Mouse (Mus musculus): ENCODE measurements around the gene Psen2. TPM values are rescaled to one million over a fixed set of nuclear protein-coding genes. Genes with fewer than 3 reads are reported as not detected.

Gene Psen2
- polyA plus RNA-seq, 1 experiment from 2014 or later = 31.3 TPM

- 12% methylated on average over 7 of the region's 7 CpGs for WGBS
- H3K4me2 ChIP-seq = peak overlapping the region; percentile 46
- no peaks in the 10 kb centered on the region for H3K36me3 ChIP-seq (ENCODE audit: control insufficient read depth, insufficient read depth, low read length)
- H3K27ac ChIP-seq (ENCODE audit: low read depth, low read length) = no peak overlapping the region
- H3K4me1 ChIP-seq (replicated peaks; ENCODE audit: control insufficient read depth, insufficient read depth, low read length) = peaks cover 26% of the 10 kb centered on the region
- ATAC-seq (replicated peaks; ENCODE audit: low FRiP score) (no peak), DNase-seq (ENCODE audit: low spot score) (no peak)
- no peak overlapping the region for H3K4me3 ChIP-seq (ENCODE audit: low read depth, low read length)
- no peak overlapping the region for H3K9ac ChIP-seq (ENCODE audit: low read depth, low read length)
- peaks cover 4% of the 10 kb centered on the region; the same call in 1 of the 2 replicates for H3K27me3 ChIP-seq (replicated peaks; ENCODE audit: control insufficient read depth, insufficient read depth, low read length)
- no peaks in the 10 kb centered on the region for H3K9me3 ChIP-seq (ENCODE audit: control insufficient read depth, low read length)
These were observed 2.2 kb upstream of the Psen2 start for GRCm38 (mm10) chr1:180265399-180265798.

GRCm38 (mm10) chr1:180264851-180265250, 1.6 kb upstream of the Psen2 start:
- WGBS = 56% methylated on average over 10 of the region's 10 CpGs
- Histone ChIP-seq H3K36me3 (ENCODE audit: control insufficient read depth, insufficient read depth, low read length) (no peaks in the 10 kb centered on the region), H3K9me3 (ENCODE audit: control insufficient read depth, low read length) (no peaks in the 10 kb centered on the region), H3K4me1 (replicated peaks; ENCODE audit: control insufficient read depth, insufficient read depth, low read length) (peaks cover 29% of the 10 kb centered on the region), H3K9ac (ENCODE audit: low read depth, low read length) (no peak overlapping the region), H3K27ac (ENCODE audit: low read depth, low read length) (no peak overlapping the region), H3K4me3 (ENCODE audit: low read depth, low read length) (no peak overlapping the region), H3K27me3 (replicated peaks; ENCODE audit: control insufficient read depth, insufficient read depth, low read length) (peaks cover 4% of the 10 kb centered on the region; the same call in 1 of the 2 replicates), H3K4me2 (peak overlapping the region; percentile 46)
- ATAC-seq (replicated peaks; ENCODE audit: low FRiP score) (no peak), DNase-seq (ENCODE audit: low spot score) (no peak)

DNA sequence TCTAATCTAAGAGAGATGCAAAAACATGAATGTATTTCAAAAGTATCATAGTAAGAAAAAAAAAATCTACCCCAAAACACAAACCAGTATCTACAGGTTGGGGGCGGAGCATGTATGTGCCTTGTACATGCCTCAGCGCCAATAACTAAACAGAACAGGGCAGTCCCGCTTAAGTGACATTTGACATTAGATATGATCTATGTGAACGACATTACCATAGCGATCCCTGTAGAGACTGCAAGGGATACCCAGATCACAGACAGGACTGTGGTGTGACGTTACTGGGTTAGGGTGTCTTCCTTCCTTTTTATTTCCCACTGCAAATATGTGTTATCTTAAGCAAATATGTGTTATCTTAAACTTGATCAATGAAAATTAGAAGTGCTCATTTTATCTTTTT, 1.2 kb upstream of the Psen2 start:
- Histone ChIP-seq H3K9ac (ENCODE audit: low read depth, low read length) (no peak overlapping the region), H3K4me1 (replicated peaks; ENCODE audit: control insufficient read depth, insufficient read depth, low read length) (peaks cover 30% of the 10 kb centered on the region), H3K4me2 (no peak overlapping the region), H3K36me3 (ENCODE audit: control insufficient read depth, insufficient read depth, low read length) (no peaks in the 10 kb centered on the region), H3K27ac (ENCODE audit: low read depth, low read length) (no peak overlapping the region), H3K9me3 (ENCODE audit: control insufficient read depth, low read length) (no peaks in the 10 kb centered on the region), H3K4me3 (ENCODE audit: low read depth, low read length) (no peak overlapping the region), H3K27me3 (replicated peaks; ENCODE audit: control insufficient read depth, insufficient read depth, low read length) (peaks cover 4% of the 10 kb centered on the region; the same call in 1 of the 2 replicates)
- WGBS = 60% methylated on average over 6 of the region's 6 CpGs
- DNase-seq (ENCODE audit: low spot score) = no peak
- ATAC-seq (replicated peaks; ENCODE audit: low FRiP score) = no peak

DNA sequence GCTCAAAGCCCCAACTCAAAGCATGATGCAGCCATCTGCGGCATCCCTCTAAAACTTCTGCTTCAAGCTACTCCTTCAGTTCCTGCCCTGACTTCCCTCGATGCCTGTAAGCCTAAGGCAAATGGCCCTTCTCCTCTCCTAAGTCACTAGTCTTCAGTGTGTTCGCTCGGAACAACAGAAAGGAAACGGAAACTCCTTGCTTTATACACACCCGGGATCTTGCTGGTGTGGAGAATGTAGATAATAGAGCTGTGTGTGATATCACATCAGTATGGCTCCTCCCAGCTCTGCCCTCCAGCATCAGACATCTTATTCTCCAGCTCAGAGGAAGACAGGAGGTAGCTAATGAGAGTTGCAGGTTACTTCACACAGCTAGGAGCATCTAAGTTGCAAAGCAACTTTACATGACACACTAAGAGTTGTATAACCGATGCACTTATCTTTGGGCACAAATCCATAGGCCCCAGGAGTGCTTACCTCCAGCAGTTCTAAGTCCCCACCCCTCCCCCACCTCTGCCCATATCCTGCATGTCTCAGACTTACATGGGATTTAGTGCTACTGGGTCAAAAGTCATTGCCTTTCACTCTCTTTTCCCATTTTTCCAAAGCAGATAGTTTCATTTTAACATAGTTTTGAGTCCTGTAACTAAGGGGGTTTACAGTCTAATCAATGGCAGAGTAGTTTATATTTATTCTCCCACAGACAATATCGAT, 1.2 kb downstream of the Psen2 start:
- Histone ChIP-seq H3K27ac (ENCODE audit: low read depth, low read length) (peak overlapping the region; percentile 72), H3K9me3 (ENCODE audit: control insufficient read depth, low read length) (no peaks in the 10 kb centered on the region), H3K9ac (ENCODE audit: low read depth, low read length) (peak overlapping the region; percentile 39; the same call in 1 of the 2 replicates), H3K36me3 (ENCODE audit: control insufficient read depth, insufficient read depth, low read length) (no peaks in the 10 kb centered on the region), H3K4me1 (replicated peaks; ENCODE audit: control insufficient read depth, insufficient read depth, low read length) (peaks cover 27% of the 10 kb centered on the region), H3K4me2 (peak overlapping the region; percentile 60), H3K4me3 (ENCODE audit: low read depth, low read length) (no peak overlapping the region), H3K27me3 (replicated peaks; ENCODE audit: control insufficient read depth, insufficient read depth, low read length) (peaks cover 2% of the 10 kb centered on the region; the same call in 1 of the 2 replicates)
- 39% methylated on average over 8 of the region's 8 CpGs for WGBS
- ATAC-seq (replicated peaks; ENCODE audit: low FRiP score) (peak; percentile 87), DNase-seq (ENCODE audit: low spot score) (no peak)

- Histone ChIP-seq H3K9me3 (ENCODE audit: control insufficient read depth, low read length) (no peaks in the 10 kb centered on the region), H3K4me2 (peak overlapping the region; percentile 60), H3K4me3 (ENCODE audit: low read depth, low read length) (no peak overlapping the region), H3K9ac (ENCODE audit: low read depth, low read length) (peak overlapping the region; percentile 39; the same call in 1 of the 2 replicates), H3K4me1 (replicated peaks; ENCODE audit: control insufficient read depth, insufficient read depth, low read length) (peaks cover 30% of the 10 kb centered on the region), H3K27ac (ENCODE audit: low read depth, low read length) (peak overlapping the region; percentile 72), H3K36me3 (ENCODE audit: control insufficient read depth, insufficient read depth, low read length) (no peaks in the 10 kb centered on the region), H3K27me3 (replicated peaks; ENCODE audit: control insufficient read depth, insufficient read depth, low read length) (no peaks in the 10 kb centered on the region)
- ATAC-seq (replicated peaks; ENCODE audit: low FRiP score) (peak; percentile 4; the same call in 1 of the 2 replicates), DNase-seq (ENCODE audit: low spot score) (no peak)
- WGBS = 70% methylated on average over 3 of the region's 3 CpGs
These were observed 1.8 kb downstream of the Psen2 start for GRCm38 (mm10) chr1:180261415-180261814.

DNA sequence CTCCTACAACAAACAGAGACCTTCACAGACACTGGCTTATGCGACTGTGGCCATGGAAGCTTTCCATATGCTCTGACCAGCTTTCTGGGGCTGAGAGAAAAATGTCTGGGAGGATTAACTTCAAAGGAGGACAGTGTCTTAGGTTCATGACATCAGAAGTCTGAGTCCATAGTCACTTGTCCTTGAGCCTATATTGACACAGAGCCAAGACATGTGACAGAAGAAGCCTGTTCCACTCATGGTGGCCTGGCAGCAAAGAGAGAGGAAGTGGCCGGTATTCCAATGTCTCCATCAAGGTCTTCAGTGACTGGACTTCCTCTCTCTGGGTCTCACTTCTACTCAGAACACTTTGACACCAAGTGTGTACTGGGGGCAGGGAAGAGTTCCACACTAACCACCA, 2.4 kb downstream of the Psen2 start:
- H3K27ac ChIP-seq (ENCODE audit: low read depth, low read length) = peak overlapping the region; percentile 72; the same call in 1 of the 2 replicates
- H3K4me1 ChIP-seq (replicated peaks; ENCODE audit: control insufficient read depth, insufficient read depth, low read length) = peaks cover 30% of the 10 kb centered on the region
- H3K27me3 ChIP-seq (replicated peaks; ENCODE audit: control insufficient read depth, insufficient read depth, low read length) = no peaks in the 10 kb centered on the region
- no peaks in the 10 kb centered on the region for H3K9me3 ChIP-seq (ENCODE audit: control insufficient read depth, low read length)
- WGBS = 69% methylated on average over 2 of the region's 2 CpGs
- H3K36me3 ChIP-seq (ENCODE audit: control insufficient read depth, insufficient read depth, low read length) = no peaks in the 10 kb centered on the region
- DNase-seq (ENCODE audit: low spot score) (no peak), ATAC-seq (replicated peaks; ENCODE audit: low FRiP score) (no peak)
- no peak overlapping the region for H3K4me3 ChIP-seq (ENCODE audit: low read depth, low read length)
- no peak overlapping the region for H3K4me2 ChIP-seq
- H3K9ac ChIP-seq (ENCODE audit: low read depth, low read length) = no peak overlapping the region

DNA sequence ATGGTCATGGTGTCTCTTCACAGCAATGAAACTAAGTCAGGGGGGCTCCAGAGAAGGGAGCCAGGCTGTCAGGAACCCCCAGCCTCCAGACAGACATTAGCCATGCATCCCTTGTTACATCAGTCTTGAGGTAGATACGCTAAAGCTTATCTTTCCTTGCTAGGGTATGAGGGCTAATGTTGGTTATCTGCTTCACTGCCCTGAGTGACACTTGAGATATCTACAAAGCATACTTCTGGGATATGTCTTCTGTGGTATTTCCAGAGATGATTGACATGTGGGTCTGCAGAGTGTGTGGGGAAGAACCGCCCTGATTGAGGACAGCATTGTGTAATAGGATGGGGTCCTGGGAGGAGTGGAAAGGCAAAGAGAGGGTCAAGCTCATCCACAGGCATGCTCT, 3.5 kb downstream of the Psen2 start:
- H3K4me3 ChIP-seq (ENCODE audit: low read depth, low read length) = no peak overlapping the region
- no peaks in the 10 kb centered on the region for H3K27me3 ChIP-seq (replicated peaks; ENCODE audit: control insufficient read depth, insufficient read depth, low read length)
- H3K9me3 ChIP-seq (ENCODE audit: control insufficient read depth, low read length) = no peaks in the 10 kb centered on the region
- no peaks in the 10 kb centered on the region for H3K36me3 ChIP-seq (ENCODE audit: control insufficient read depth, insufficient read depth, low read length)
- peaks cover 38% of the 10 kb centered on the region for H3K4me1 ChIP-seq (replicated peaks; ENCODE audit: control insufficient read depth, insufficient read depth, low read length)
- WGBS = 34% methylated on average over 2 of the region's 2 CpGs
- H3K27ac ChIP-seq (ENCODE audit: low read depth, low read length) = no peak overlapping the region
- no peak overlapping the region for H3K4me2 ChIP-seq
- no peak overlapping the region for H3K9ac ChIP-seq (ENCODE audit: low read depth, low read length)
- ATAC-seq (replicated peaks; ENCODE audit: low FRiP score) (no peak), DNase-seq (ENCODE audit: low spot score) (no peak)

- ATAC-seq (replicated peaks; ENCODE audit: low FRiP score) = no peak
- Histone ChIP-seq H3K27me3 (replicated peaks; ENCODE audit: control insufficient read depth, insufficient read depth, low read length) (no peaks in the 10 kb centered on the region), H3K9me3 (ENCODE audit: control insufficient read depth, low read length) (no peaks in the 10 kb centered on the region), H3K4me1 (replicated peaks; ENCODE audit: control insufficient read depth, insufficient read depth, low read length) (peaks cover 45% of the 10 kb centered on the region), H3K36me3 (ENCODE audit: control insufficient read depth, insufficient read depth, low read length) (no peaks in the 10 kb centered on the region), H3K27ac (ENCODE audit: low read depth, low read length) (no peak overlapping the region), H3K9ac (ENCODE audit: low read depth, low read length) (no peak overlapping the region), H3K4me3 (ENCODE audit: low read depth, low read length) (no peak overlapping the region), H3K4me2 (no peak overlapping the region)
- whole genome bisulfite sequencing = 79% methylated on average over 6 of the region's 6 CpGs
- no peak for DNase-seq (ENCODE audit: low spot score)
These were observed 5.8 kb downstream of the Psen2 start for GRCm38 (mm10) chr1:180257446-180257845.

GRCm38 (mm10) chr1:180256866-180257265, 6.4 kb downstream of the Psen2 start:
- Histone ChIP-seq H3K36me3 (ENCODE audit: control insufficient read depth, insufficient read depth, low read length) (no peaks in the 10 kb centered on the region), H3K4me3 (ENCODE audit: low read depth, low read length) (peak overlapping the region; percentile 92), H3K9me3 (ENCODE audit: control insufficient read depth, low read length) (no peaks in the 10 kb centered on the region), H3K27ac (ENCODE audit: low read depth, low read length) (no peak overlapping the region), H3K4me2 (peak overlapping the region; percentile 99), H3K9ac (ENCODE audit: low read depth, low read length) (peak overlapping the region; percentile 2; the same call in 1 of the 2 replicates), H3K4me1 (replicated peaks; ENCODE audit: control insufficient read depth, insufficient read depth, low read length) (peaks cover 41% of the 10 kb centered on the region), H3K27me3 (replicated peaks; ENCODE audit: control insufficient read depth, insufficient read depth, low read length) (no peaks in the 10 kb centered on the region)
- 57% methylated on average over 4 of the region's 4 CpGs for WGBS
- no peak for DNase-seq (ENCODE audit: low spot score)
- no peak for ATAC-seq (replicated peaks; ENCODE audit: low FRiP score)
